Mouse (Mus musculus) gastrocnemius, postnatal 10 days (tissue): ENCODE measurements around the gene Gcc2. TPM values are rescaled to one million over a fixed set of nuclear protein-coding genes. Genes with fewer than 3 reads are reported as not detected.
A peak's percentile ranks its signal among the peaks of the same experiment; 100 is the strongest.
"Not testable (repeated sequence)": the region's sequence is repeated elsewhere in the genome, so short reads cannot be mapped to it uniquely, and the experiment has no call there.

ENCODE experiments used
- DNase-seq: peaks from one replicate; pipeline ENCODE4 v3.0.0; 2021; ENCODE audit warnings: mixed read lengths
- long read RNA-seq, 2 experiments: library from polyadenylated mRNA; stranded (forward); transcript quantifications; one replicate each; pipeline ENCODE4 v2.0.0; 2021
- total RNA-seq, 2 experiments: library from RNA; stranded (reverse); gene quantifications; 2 replicates each; pipeline ENCODE4 v1.2.3; 2021

Gcc2 gene
- total RNA-seq, result 10 to 100 TPM; 14.8 to 16.9 TPM
- long read RNA-seq, experiment 1, full-length matches to known transcripts, result 9 of 12 reads
- long read RNA-seq, experiment 1, partial matches to known transcripts, result 1 of 12 reads
- long read RNA-seq, experiment 1, other reads (novel, unspliced or antisense), result 2 of 12 reads
- long read RNA-seq, experiment 2, full-length matches to known transcripts, result 5 of 5 reads
- long read RNA-seq, experiment 2, partial matches to known transcripts, result 0 of 5 reads
- long read RNA-seq, experiment 2, other reads (novel, unspliced or antisense), result 0 of 5 reads

- DNase-seq, result peak; percentile 89
Observed at GRCm38 (mm10) chr10:58255213-58255892, at the start of gene Gcc2. Gene Gcc2, plus strand, starts transcription at chr10:58255497.

GRCm38 (mm10) chr10:58205986-58206385 lies 49.3 kb upstream of the Gcc2 start:
- DNase-seq, result no peak

- DNase-seq, result no peak
Observed at GRCm38 (mm10) chr10:58206639-58207404, 48.5 kb upstream of the Gcc2 start.

GRCm38 (mm10) chr10:58209710-58210467 lies 45.4 kb upstream of the Gcc2 start:
- no peak for DNase-seq

GRCm38 (mm10) chr10:58210514-58210913 lies 44.8 kb upstream of the Gcc2 start:
- DNase-seq, result no peak

- DNase-seq, result no peak
Observed at GRCm38 (mm10) chr10:58211213-58211612, 44.1 kb upstream of the Gcc2 start.

- DNase-seq, result peak; percentile 14
Observed at GRCm38 (mm10) chr10:58212230-58212629, 43.1 kb upstream of the Gcc2 start.

- DNase-seq, result no peak
Observed at GRCm38 (mm10) chr10:58214497-58214896, 40.8 kb upstream of the Gcc2 start.

- no peak for DNase-seq
Observed at GRCm38 (mm10) chr10:58214934-58215333, 40.4 kb upstream of the Gcc2 start.

- DNase-seq, result no peak
Observed at GRCm38 (mm10) chr10:58215353-58215752, 39.9 kb upstream of the Gcc2 start.

- no peak for DNase-seq
Observed at GRCm38 (mm10) chr10:58217366-58217765, 37.9 kb upstream of the Gcc2 start.

- peak; percentile 41 for DNase-seq
Observed at GRCm38 (mm10) chr10:58220726-58221125, 34.6 kb upstream of the Gcc2 start.

- not testable (repeated sequence) for DNase-seq
Observed at GRCm38 (mm10) chr10:58221571-58221970, 33.7 kb upstream of the Gcc2 start.

GRCm38 (mm10) chr10:58223161-58223560 lies 32.1 kb upstream of the Gcc2 start:
- DNase-seq, result not testable (repeated sequence)

- DNase-seq, result peak; percentile 79
Observed at GRCm38 (mm10) chr10:58223972-58224805, 31.1 kb upstream of the Gcc2 start.

GRCm38 (mm10) chr10:58224827-58225785 lies 30.2 kb upstream of the Gcc2 start, which contains the start of gene AW822073:
Gene AW822073, minus strand, starts transcription at chr10:58224930.
- peak; percentile 53 for DNase-seq

- DNase-seq, result not testable (repeated sequence)
Observed at GRCm38 (mm10) chr10:58226357-58226756, 28.9 kb upstream of the Gcc2 start.

- not testable (repeated sequence) for DNase-seq
Observed at GRCm38 (mm10) chr10:58227798-58228197, 27.5 kb upstream of the Gcc2 start.

GRCm38 (mm10) chr10:58230021-58230420 lies 25.3 kb upstream of the Gcc2 start:
- DNase-seq, result not testable (repeated sequence)

GRCm38 (mm10) chr10:58231088-58231487 lies 24.2 kb upstream of the Gcc2 start:
- DNase-seq, result peak; percentile 54
